Mouse (Mus musculus) right cerebral cortex, postnatal 4 days (tissue): Measurements from ENCODE around the gene Pbx3.

ENCODE experiments used
- DNase-seq: peaks from one replicate; pipeline ENCODE4 v3.0.0-alpha.2; 2022

Gene Pbx3

GRCm38 (mm10) chr2:34135316-34135715 lies 237.6 kb downstream of the Pbx3 start:
- DNase-seq = no peak

GRCm38 (mm10) chr2:34132751-34133150 lies 240.2 kb downstream of the Pbx3 start:
- DNase-seq = no peak

- DNase-seq = peak; percentile 52
Observed at GRCm38 (mm10) chr2:34129674-34130267, 243.2 kb downstream of the Pbx3 start.

GRCm38 (mm10) chr2:34127871-34128270 lies 245.1 kb downstream of the Pbx3 start:
- DNase-seq = no peak

GRCm38 (mm10) chr2:34123896-34124295 lies 249.0 kb downstream of the Pbx3 start:
- DNase-seq = no peak
